Mouse (Mus musculus) CH12.LX (cell line): ENCODE measurements around the gene Adcy7.

Source experiments
- CTCF ChIP-seq, 2 experiments: IDR thresholded peaks in 1 of 2; conservative IDR thresholded peaks in 1 of 2; 2 replicates each; pipeline ENCODE4 v1.5.1; 2011 to 2012; ENCODE audit warnings: low read depth in 2 of 2, low read length in 2 of 2, improper control_type of control experiment in 1 of 2, inconsistent platforms in 1 of 2, mild to moderate bottlenecking in 1 of 2, moderate library complexity in 1 of 2
- E2F4 ChIP-seq: IDR thresholded peaks from 2 replicates; pipeline ENCODE4 v1.6.1; 2011; ENCODE audit warnings: low read depth, low read length, improper control_type of control experiment; ENCODE audit not compliant: insufficient replicate concordance
- EP300 ChIP-seq: IDR thresholded peaks from 2 replicates; pipeline ENCODE4 v1.6.1; 2011; ENCODE audit warnings: low read length, improper control_type of control experiment
- MYC ChIP-seq: IDR thresholded peaks from 2 replicates; pipeline ENCODE4 v1.6.1; 2011; ENCODE audit warnings: low read depth, mild to moderate bottlenecking, improper control_type of control experiment, low read length
- NRF1 ChIP-seq: IDR thresholded peaks from 2 replicates; pipeline ENCODE4 v1.6.1; 2014; ENCODE audit warnings: low read depth, mild to moderate bottlenecking, inconsistent platforms, low read length, improper control_type of control experiment, moderate library complexity
- POLR2A ChIP-seq: IDR thresholded peaks from 2 replicates; pipeline ENCODE4 v1.6.1; 2011; ENCODE audit warnings: low read depth, mild to moderate bottlenecking, improper control_type of control experiment, low read length
- SMC3 ChIP-seq: IDR thresholded peaks from 2 replicates; pipeline ENCODE4 v1.6.1; 2011; ENCODE audit warnings: low read depth, low read length, improper control_type of control experiment
- UBTF ChIP-seq: IDR thresholded peaks from 2 replicates; pipeline ENCODE4 v1.6.1; 2012; ENCODE audit warnings: low read depth, mild to moderate bottlenecking, inconsistent platforms, low read length, improper control_type of control experiment, moderate library complexity
- USF1 ChIP-seq: IDR thresholded peaks from 2 replicates; pipeline ENCODE4 v1.6.1; 2014; ENCODE audit warnings: low read depth, mild to moderate bottlenecking, inconsistent platforms, low read length, improper control_type of control experiment
- ZKSCAN1 ChIP-seq: IDR thresholded peaks from 2 replicates; pipeline ENCODE4 v1.6.1; 2012; ENCODE audit warnings: low read depth, inconsistent platforms, low read length, improper control_type of control experiment, borderline replicate concordance
- ZMIZ1 ChIP-seq: IDR thresholded peaks from 2 replicates; pipeline ENCODE4 v1.6.1; 2012; ENCODE audit warnings: low read depth, mild to moderate bottlenecking, inconsistent platforms, low read length, improper control_type of control experiment

DNA sequence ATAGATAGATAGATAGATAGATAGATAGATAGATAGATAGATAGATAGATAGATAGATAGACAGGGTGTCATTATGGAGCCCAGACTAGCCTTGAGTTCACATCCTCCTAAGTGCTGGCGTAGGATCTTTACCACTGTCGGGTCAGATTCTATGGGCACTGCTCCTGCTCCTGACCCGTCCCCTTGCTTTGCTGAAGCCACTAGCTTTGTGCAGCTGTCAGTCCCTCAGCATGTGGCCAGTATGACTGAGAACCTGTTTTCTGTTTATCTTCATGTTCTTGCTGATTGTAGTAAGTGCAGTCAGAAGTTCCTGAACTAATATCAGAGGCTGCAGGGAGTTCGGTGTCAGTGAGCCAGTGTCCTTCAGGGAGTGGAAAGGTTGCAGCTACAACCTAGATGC lies 35.5 kb downstream of the Adcy7 start:
- no peak for TF ChIP-seq ZMIZ1
- TF ChIP-seq CTCF (conservative IDR thresholded peaks at IDR 0.05 in 1 of 2, IDR thresholded peaks at IDR 0.05 in 1 of 2; ENCODE audit: low read depth in 2 of 2, low read length in 2 of 2), result no peak
- TF ChIP-seq UBTF, result no peak
- TF ChIP-seq POLR2A, result no peak
- TF ChIP-seq SMC3, result no peak
- TF ChIP-seq EP300, result no peak
- TF ChIP-seq USF1, result no peak
- TF ChIP-seq MYC, result no peak
- TF ChIP-seq ZKSCAN1, result no peak
- TF ChIP-seq E2F4, result no peak
- no peak for TF ChIP-seq NRF1
